Mouse (Mus musculus) heart, embryonic 11.5 days (tissue): ENCODE data around the gene Unc80. TPM values are rescaled to one million over a fixed set of nuclear protein-coding genes. Genes with fewer than 3 reads are reported as not detected.

Source experiments
- ATAC-seq: fragments of 200-750 bp; cut with Nextera tagmentation; replicated peaks from 2 replicates; pipeline ENCODE4 v1.8.0; 2017; ENCODE audit warnings: moderate library complexity; ENCODE audit not compliant: insufficient number of reproducible peaks, low FRiP score, low TSS enrichment
- H3K27ac ChIP-seq: fragments of 300-500 bp; sonication (generic); 2 replicates; pipeline ENCODE4 v1.5.1; 2014; ENCODE audit warnings: mild to moderate bottlenecking, low read depth, low read length
- H3K27me3 ChIP-seq: fragments of 300-500 bp; sonication (generic); 2 replicates; pipeline ENCODE4 v1.6.1; 2014; ENCODE audit warnings: mild to moderate bottlenecking, low read length, mixed read lengths; ENCODE audit not compliant: control insufficient read depth, insufficient read depth
- H3K36me3 ChIP-seq: fragments of 300-500 bp; sonication (generic); 2 replicates; pipeline ENCODE4 v1.6.1; 2014; ENCODE audit warnings: mild to moderate bottlenecking, low read length, moderate library complexity, mixed read lengths; ENCODE audit not compliant: control insufficient read depth, insufficient read depth
- H3K4me1 ChIP-seq: fragments of 300-500 bp; sonication (generic); 2 replicates; pipeline ENCODE4 v1.6.1; 2014; ENCODE audit warnings: low read length; ENCODE audit not compliant: control insufficient read depth, insufficient read depth
- H3K4me2 ChIP-seq: fragments of 300-500 bp; sonication (generic); 2 replicates; pipeline ENCODE4 v1.6.1; 2014; ENCODE audit warnings: mild to moderate bottlenecking, moderate library complexity
- H3K4me3 ChIP-seq: fragments of 300-500 bp; sonication (generic); 2 replicates; pipeline ENCODE4 v1.5.1; 2014; ENCODE audit warnings: low read depth, low read length
- H3K9ac ChIP-seq: fragments of 300-500 bp; sonication (generic); 2 replicates; pipeline ENCODE4 v1.6.1; 2014; ENCODE audit warnings: mild to moderate bottlenecking, low read depth, low read length, moderate library complexity
- H3K9me3 ChIP-seq: fragments of 300-500 bp; sonication (generic); replicated peaks from 2 replicates; pipeline ENCODE4 v1.6.1; 2016; ENCODE audit warnings: low read length; ENCODE audit not compliant: control insufficient read depth
- WGBS: fragments of 180-500 bp; shearing (Covaris S2); extraction: QIAGEN DNeasy Blood & Tissue Kit; methylation state at CpG from one replicate; pipeline ENCODE4 v1.1.7; 2014; ENCODE audit not compliant: insufficient replicate concordance; 5-methylcytosine and 5-hydroxymethylcytosine counted together
- polyA plus RNA-seq: library from polyadenylated mRNA; unstranded; fragments of >200 nt; fragmentation: Nextera tagmentation; extraction: Ambion mirVana; gene quantifications from 2 replicates; pipeline ENCODE4 v1.2.1, GENCODE M21; 2014

Unc80 gene
- polyA plus RNA-seq, 1 experiment from 2014 or later, result 0.16 TPM

DNA sequence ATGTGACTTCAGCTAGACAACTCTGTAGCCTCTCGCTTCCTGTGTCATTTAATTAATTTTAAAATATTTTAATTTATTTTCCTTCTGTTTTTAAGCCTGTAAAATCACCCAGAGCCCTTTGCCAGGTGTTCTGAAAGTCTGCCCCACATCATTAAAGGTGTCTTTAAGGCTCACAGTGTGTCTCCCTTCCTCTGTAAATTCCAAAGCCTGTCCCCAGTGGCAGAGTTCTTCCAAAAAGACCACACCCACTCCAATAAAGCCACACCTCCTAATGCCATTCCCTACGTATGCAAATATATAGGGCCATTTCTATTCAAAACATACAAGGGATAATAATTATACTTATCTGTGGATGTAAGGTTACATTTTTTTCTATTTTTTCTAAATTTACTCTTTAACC is 94.2 kb downstream of the Unc80 start:
- Histone ChIP-seq H3K36me3 (no peaks in the 10 kb centered on the region), H3K9me3 (no peaks in the 10 kb centered on the region), H3K27ac (no peak overlapping the region), H3K27me3 (no peaks in the 10 kb centered on the region), H3K4me2 (no peak overlapping the region), H3K9ac (no peak overlapping the region), H3K4me3 (no peak overlapping the region), H3K4me1 (no peaks in the 10 kb centered on the region)
- no peak for ATAC-seq
- WGBS, result 80% methylated on average over 2 of the region's 2 CpGs

DNA sequence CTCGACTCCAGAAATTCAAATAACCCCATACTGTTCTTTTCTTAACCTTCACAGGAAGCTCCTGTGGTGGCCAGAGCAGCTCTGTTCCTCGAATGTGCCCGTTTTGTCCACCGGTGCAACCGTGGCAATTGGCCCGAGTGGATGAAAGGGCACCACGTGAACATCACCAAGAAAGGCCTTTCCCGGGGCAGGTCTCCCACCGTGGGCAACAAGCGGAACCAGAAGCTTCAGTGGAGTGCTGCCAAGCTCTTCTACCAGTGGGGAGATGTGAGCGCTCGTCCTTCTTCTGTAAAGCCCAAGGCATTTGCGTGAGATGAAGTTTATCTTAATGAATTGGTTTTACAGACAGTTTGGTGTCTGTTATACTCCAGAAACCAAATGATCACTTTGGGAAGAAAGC is 101.6 kb downstream of the Unc80 start:
- Histone ChIP-seq H3K9ac (no peak overlapping the region), H3K36me3 (no peaks in the 10 kb centered on the region), H3K9me3 (no peaks in the 10 kb centered on the region), H3K27ac (no peak overlapping the region), H3K4me1 (no peaks in the 10 kb centered on the region), H3K4me2 (no peak overlapping the region), H3K27me3 (no peaks in the 10 kb centered on the region), H3K4me3 (no peak overlapping the region)
- no peak for ATAC-seq
- 83% methylated on average over 13 of the region's 13 CpGs for WGBS

DNA sequence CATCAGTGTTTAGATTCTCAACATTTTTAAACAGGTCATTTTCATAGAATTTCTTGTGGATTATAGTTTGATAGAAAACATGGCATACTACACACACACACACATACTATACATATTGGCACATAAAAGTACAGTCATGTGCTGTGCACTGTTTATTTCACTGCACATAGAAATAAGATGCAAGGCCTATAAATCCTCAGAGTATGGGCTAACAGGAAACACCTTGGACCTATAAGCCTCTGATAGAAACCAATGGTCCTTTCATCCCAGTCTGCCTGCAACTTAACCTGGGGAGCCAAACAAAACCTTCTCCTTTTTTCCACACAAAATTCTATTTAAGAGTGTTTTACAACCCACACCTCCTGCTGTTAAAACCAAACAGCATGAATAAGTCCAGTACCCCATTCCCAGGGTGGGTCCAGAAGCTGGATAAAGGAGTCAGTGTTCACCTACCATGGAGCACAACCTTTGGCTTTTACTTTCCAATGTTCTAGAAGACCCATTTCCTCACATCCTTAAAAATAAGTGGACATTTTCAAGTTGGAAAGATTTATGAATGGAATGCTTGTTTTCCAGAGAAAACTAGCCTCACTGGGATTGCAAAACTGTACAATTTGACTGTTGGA is 129.1 kb downstream of the Unc80 start:
- H3K4me1 ChIP-seq, result no peaks in the 10 kb centered on the region
- no peaks in the 10 kb centered on the region for H3K27me3 ChIP-seq
- no peak overlapping the region for H3K4me2 ChIP-seq
- no peak overlapping the region for H3K4me3 ChIP-seq
- no peak overlapping the region for H3K27ac ChIP-seq
- no peak for ATAC-seq
- no peaks in the 10 kb centered on the region for H3K9me3 ChIP-seq
- H3K9ac ChIP-seq, result no peak overlapping the region
- H3K36me3 ChIP-seq, result no peaks in the 10 kb centered on the region

DNA sequence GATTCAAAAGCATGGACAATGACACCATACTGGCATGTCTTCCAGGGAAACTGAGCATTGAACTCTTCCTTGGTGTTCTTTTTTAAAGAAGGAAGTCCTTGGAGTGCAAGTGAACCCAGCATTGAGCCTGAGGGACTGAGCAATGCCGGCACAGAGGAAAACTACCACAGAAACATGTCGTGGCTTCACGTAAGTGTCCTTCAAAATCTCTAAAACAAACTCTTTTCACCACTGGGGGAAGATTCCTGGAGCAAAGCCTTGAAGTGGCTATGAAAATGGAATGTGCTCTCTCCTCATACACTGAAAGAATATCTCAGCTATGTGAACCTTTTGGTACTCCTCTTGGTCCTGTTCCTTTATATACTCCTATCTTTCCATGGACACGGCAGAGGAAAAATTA is 140.1 kb downstream of the Unc80 start:
- H3K4me3 ChIP-seq, result no peak overlapping the region
- H3K27ac ChIP-seq, result no peak overlapping the region
- H3K9me3 ChIP-seq, result no peaks in the 10 kb centered on the region
- no peak overlapping the region for H3K4me2 ChIP-seq
- H3K27me3 ChIP-seq, result no peaks in the 10 kb centered on the region
- ATAC-seq, result no peak
- no peak overlapping the region for H3K9ac ChIP-seq
- H3K4me1 ChIP-seq, result no peaks in the 10 kb centered on the region
- H3K36me3 ChIP-seq, result no peaks in the 10 kb centered on the region
- WGBS, result 79% methylated on average over 4 of the region's 4 CpGs

DNA sequence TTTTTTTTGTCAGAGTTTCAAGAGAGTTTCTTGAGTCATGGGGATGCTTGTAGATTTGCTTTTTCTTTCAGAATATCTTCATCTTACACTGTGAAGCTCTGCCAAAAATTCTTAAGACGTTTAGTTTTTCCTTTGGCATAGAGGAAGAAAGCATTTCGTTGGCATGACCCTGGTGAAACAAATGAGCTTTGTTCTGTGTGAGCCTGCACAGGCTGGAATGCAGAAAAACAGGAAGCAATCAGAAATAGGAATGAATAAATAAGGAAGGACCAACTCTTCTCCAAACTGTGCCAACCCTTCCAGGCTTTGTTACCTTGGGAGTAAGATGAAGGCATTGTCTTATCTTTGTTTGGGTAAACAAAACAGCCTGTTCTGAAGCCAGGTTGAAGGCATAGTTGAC is 149.0 kb downstream of the Unc80 start:
- Histone ChIP-seq H3K27ac (no peak overlapping the region), H3K4me3 (no peak overlapping the region), H3K36me3 (no peaks in the 10 kb centered on the region), H3K9ac (no peak overlapping the region), H3K27me3 (no peaks in the 10 kb centered on the region), H3K4me1 (no peaks in the 10 kb centered on the region), H3K4me2 (no peak overlapping the region), H3K9me3 (no peaks in the 10 kb centered on the region)
- 52% methylated on average over 2 of the region's 2 CpGs for WGBS
- no peak for ATAC-seq

DNA sequence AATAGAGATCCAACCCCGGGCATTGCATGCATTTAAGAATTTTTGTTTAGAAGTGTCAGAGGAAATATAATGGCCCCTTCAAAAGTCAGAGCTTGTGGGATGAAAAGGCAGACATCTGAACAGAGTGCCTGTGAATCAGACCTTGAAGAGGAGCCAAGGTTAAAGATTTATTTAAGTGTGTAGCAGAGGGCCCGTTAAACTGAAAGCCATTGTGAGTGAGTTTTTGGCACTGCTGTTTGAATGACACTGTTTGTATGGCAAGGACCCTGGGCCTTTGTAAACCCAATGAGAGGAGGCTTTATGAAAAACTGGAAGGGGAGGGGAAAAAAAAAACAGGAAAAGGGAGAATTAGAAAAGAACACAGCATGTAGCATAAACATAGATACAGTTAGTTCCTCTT is 170.0 kb downstream of the Unc80 start:
- H3K27ac ChIP-seq, result no peak overlapping the region
- 71% methylated on average over 2 of the region's 2 CpGs for WGBS
- H3K4me1 ChIP-seq, result no peaks in the 10 kb centered on the region
- no peaks in the 10 kb centered on the region for H3K36me3 ChIP-seq
- H3K4me3 ChIP-seq, result no peak overlapping the region
- H3K9me3 ChIP-seq, result no peaks in the 10 kb centered on the region
- H3K27me3 ChIP-seq, result no peaks in the 10 kb centered on the region
- no peak overlapping the region for H3K9ac ChIP-seq
- H3K4me2 ChIP-seq, result no peak overlapping the region
- ATAC-seq, result no peak

DNA sequence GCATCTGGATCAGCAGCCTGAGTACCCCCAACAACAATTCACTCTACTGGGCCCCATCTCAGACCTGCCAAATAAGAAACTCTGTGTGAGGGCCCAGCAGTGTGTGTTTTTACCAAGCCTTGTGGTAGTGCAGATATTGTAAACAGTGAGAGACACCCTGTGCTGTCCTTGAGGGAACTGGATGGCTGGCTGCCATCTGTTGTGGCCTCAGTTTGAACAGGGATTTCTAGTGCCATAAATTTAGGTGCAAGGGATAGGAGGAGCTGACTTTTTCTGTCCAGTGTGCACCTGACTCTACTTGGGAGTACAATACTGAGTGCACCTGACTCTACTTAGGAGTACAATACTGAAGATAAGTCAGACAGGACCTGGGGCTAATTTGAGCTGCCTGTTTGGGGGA is 178.7 kb downstream of the Unc80 start:
- H3K27ac ChIP-seq, result no peak overlapping the region
- no peak overlapping the region for H3K4me3 ChIP-seq
- no peaks in the 10 kb centered on the region for H3K36me3 ChIP-seq
- no peaks in the 10 kb centered on the region for H3K27me3 ChIP-seq
- H3K9ac ChIP-seq, result no peak overlapping the region
- ATAC-seq, result no peak
- H3K4me1 ChIP-seq, result no peaks in the 10 kb centered on the region
- H3K9me3 ChIP-seq, result no peaks in the 10 kb centered on the region
- no peak overlapping the region for H3K4me2 ChIP-seq

DNA sequence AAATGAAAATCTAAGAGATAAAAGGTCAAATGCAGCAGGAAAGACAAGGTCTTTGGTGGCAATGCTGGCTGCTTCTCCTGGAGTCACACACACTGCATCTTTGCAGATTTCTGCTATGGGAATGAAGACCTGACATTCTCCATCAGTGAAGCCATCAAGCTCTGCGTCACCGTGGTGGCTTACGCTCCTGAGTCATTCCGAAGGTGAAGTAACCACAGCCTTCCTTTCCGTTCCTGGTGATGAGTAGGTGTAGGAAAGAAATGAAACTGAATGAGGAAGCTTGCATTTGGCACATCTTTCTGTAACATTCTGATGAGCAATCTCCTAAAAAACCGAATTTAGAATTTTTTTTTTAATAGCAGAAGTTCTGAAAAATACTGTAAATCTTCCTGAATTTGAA is 181.4 kb downstream of the Unc80 start:
- no peak for ATAC-seq
- Histone ChIP-seq H3K9me3 (no peaks in the 10 kb centered on the region), H3K27me3 (no peaks in the 10 kb centered on the region), H3K9ac (no peak overlapping the region), H3K36me3 (no peaks in the 10 kb centered on the region), H3K4me2 (no peak overlapping the region), H3K27ac (no peak overlapping the region), H3K4me1 (no peaks in the 10 kb centered on the region), H3K4me3 (no peak overlapping the region)
- 82% methylated on average over 6 of the region's 6 CpGs for WGBS

DNA sequence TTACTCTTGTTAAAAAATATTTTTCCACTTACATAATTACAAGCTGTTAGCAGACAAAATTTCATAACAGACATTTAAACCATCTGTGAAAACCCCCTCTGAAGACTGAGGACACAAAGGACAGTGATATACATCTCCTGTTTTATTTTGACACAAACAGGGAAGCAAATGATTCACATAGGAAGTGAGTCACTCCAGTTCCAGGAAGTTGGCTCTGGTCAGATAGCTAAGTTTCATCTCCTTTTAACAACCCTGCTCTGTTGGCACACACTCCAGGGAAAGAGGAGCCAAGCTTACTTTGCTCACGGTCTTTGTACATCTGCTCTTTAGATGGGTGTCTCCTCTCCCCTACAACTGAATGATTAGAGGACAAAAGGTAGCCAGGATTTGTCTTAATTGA is 181.8 kb downstream of the Unc80 start:
- no peak overlapping the region for H3K4me3 ChIP-seq
- no peak overlapping the region for H3K27ac ChIP-seq
- no peak overlapping the region for H3K9ac ChIP-seq
- no peaks in the 10 kb centered on the region for H3K36me3 ChIP-seq
- WGBS, result 47% methylated on average over 1 of the region's 1 CpGs
- H3K4me2 ChIP-seq, result no peak overlapping the region
- H3K9me3 ChIP-seq, result no peaks in the 10 kb centered on the region
- no peak for ATAC-seq
- H3K4me1 ChIP-seq, result no peaks in the 10 kb centered on the region
- H3K27me3 ChIP-seq, result no peaks in the 10 kb centered on the region
